9 mouse cellular contexts compared by ENCODE assay signal in genomic region chrX:48532175-48532574, GRCm38 (mm10). TPM values are rescaled to one million over a fixed set of nuclear protein-coding genes. Genes with fewer than 3 reads are reported as not detected.
A peak's percentile ranks its signal among the peaks of the same experiment; 100 is the strongest.
DNase-seq lines count a peak whose midpoint lies in the region; ATAC-seq and TF ChIP-seq lines count a peak whose summit lies in the region.
"Had no signal": no experiment of that assay in that cellular context is flagged by ENCODE, and none has a peak within 500 bp of the region (broad histone marks: within the 10 kb centered on the region; RNA-seq: fewer than 3 reads in every experiment).

No protein-coding gene starts in this region.

- H3K9me3 ChIP-seq in embryonic facial prominence, embryonic 10.5 days = no peaks in the 10 kb centered on the region
- H3K9me3 ChIP-seq in liver, postnatal 0 days (ENCODE audit: low read length) = no peaks in the 10 kb centered on the region
- H3K9me3 ChIP-seq: limb, embryonic 12.5 days had no signal

- DNase-seq in adrenal gland, postnatal 14 days = peak; percentile 85
- peak; percentile 73 for DNase-seq in embryonic facial prominence, embryonic 10.5 days (ENCODE audit: low spot score)
- peak; percentile 52 to 75 for DNase-seq in heart, adult 2 months
- peak; percentile 69 for DNase-seq in kidney, postnatal 14 days
- peak; percentile 75 for DNase-seq in liver, postnatal 0 days
- DNase-seq in retina, adult 2 months (ENCODE audit: low read depth, low spot score) = peak; percentile 40
- DNase-seq in thymus, postnatal 36 days = peak; percentile 52 to 58

- H3K9ac ChIP-seq in heart, adult 2 months (ENCODE audit: low read depth, low read length) = no peak overlapping the region
- H3K9ac ChIP-seq in liver, postnatal 0 days (replicated peaks) = no peak overlapping the region
- H3K9ac ChIP-seq: limb, embryonic 12.5 days had no signal

- H3K4me3 ChIP-seq in embryonic facial prominence, embryonic 10.5 days = no peak overlapping the region
- no peak overlapping the region for H3K4me3 ChIP-seq in heart, adult 2 months
- no peak overlapping the region for H3K4me3 ChIP-seq in liver, postnatal 0 days (ENCODE audit: low read depth, low read length)
- H3K4me3 ChIP-seq: limb, embryonic 12.5 days had no signal

- intact Hi-C loops in heart, adult 2 months (cut with DNase I) = loop anchor here (1.0 to 10.0 kb wide), 4 partner anchors 35 to 540 kb away; no protein-coding TSS in a partner anchor

- no peaks in the 10 kb centered on the region for H3K4me1 ChIP-seq in embryonic facial prominence, embryonic 10.5 days
- no peaks in the 10 kb centered on the region for H3K4me1 ChIP-seq in heart, adult 2 months (ENCODE audit: control insufficient read depth, insufficient read depth, low read length)
- no peaks in the 10 kb centered on the region for H3K4me1 ChIP-seq in liver, postnatal 0 days (ENCODE audit: insufficient read depth)
- H3K4me1 ChIP-seq: limb, embryonic 12.5 days had no signal

- no peak overlapping the region for H3K27ac ChIP-seq in embryonic facial prominence, embryonic 10.5 days (replicated peaks)
- H3K27ac ChIP-seq in heart, adult 2 months = no peak overlapping the region
- no peak overlapping the region for H3K27ac ChIP-seq in liver, postnatal 0 days (ENCODE audit: low read depth)
- H3K27ac ChIP-seq: limb, embryonic 12.5 days had no signal

- no peaks in the 10 kb centered on the region for H3K27me3 ChIP-seq in embryonic facial prominence, embryonic 10.5 days (replicated peaks; ENCODE audit: low read depth, poor library complexity, severe bottlenecking)
- H3K27me3 ChIP-seq in heart, adult 2 months (ENCODE audit: control insufficient read depth, insufficient read depth, low read length) = no peaks in the 10 kb centered on the region
- no peaks in the 10 kb centered on the region for H3K27me3 ChIP-seq in liver, postnatal 0 days (ENCODE audit: insufficient read depth, low read length)
- H3K27me3 ChIP-seq: limb, embryonic 12.5 days had no signal

- H3K4me2 ChIP-seq in liver, postnatal 0 days (ENCODE audit: low read depth, low read length) = no peak overlapping the region
- H3K4me2 ChIP-seq: limb, embryonic 12.5 days had no signal

- no peaks in the 10 kb centered on the region for H3K36me3 ChIP-seq in embryonic facial prominence, embryonic 10.5 days (replicated peaks)
- H3K36me3 ChIP-seq in heart, adult 2 months (ENCODE audit: control insufficient read depth, insufficient read depth, low read length) = no peaks in the 10 kb centered on the region
- no peaks in the 10 kb centered on the region for H3K36me3 ChIP-seq in liver, postnatal 0 days (replicated peaks; ENCODE audit: insufficient read depth, low read length)
- H3K36me3 ChIP-seq: limb, embryonic 12.5 days had no signal

- no peaks in the 10 kb centered on the region for H3K79me2 ChIP-seq in heart, adult 2 months (replicated peaks; ENCODE audit: control insufficient read depth, insufficient read depth, low read length)

- ATAC-seq in CD4-positive, CD25-positive, alpha-beta regulatory T cell, adult 4 months = peak; percentile 54
- ATAC-seq in liver, postnatal 0 days = no peak

- no peak for TF ChIP-seq POLR2A in heart, adult 2 months (IDR thresholded peaks at IDR 0.05; ENCODE audit: insufficient read depth, low read depth, low read length)

- no peak for TF ChIP-seq EP300 in heart, adult 2 months (IDR thresholded peaks at IDR 0.05; ENCODE audit: insufficient read depth, low read depth, low read length)
- no peak for TF ChIP-seq EP300 in liver, postnatal 0 days (IDR thresholded peaks at IDR 0.05; ENCODE audit: low read depth)

- TF ChIP-seq CTCF in heart, adult 2 months (IDR thresholded peaks at IDR 0.05) = peak; percentile 89
- TF ChIP-seq CTCF in liver, postnatal 0 days (IDR thresholded peaks at IDR 0.05; ENCODE audit: low read depth) = peak; percentile 88

- 41% methylated on average over 3 of the region's 3 CpGs for WGBS in embryonic facial prominence, embryonic 10.5 days
- WGBS in heart, adult 2 months = 35% methylated on average over 3 of the region's 3 CpGs
- WGBS in liver, postnatal 0 days (ENCODE audit: insufficient replicate concordance) = 39% methylated on average over 3 of the region's 3 CpGs

RNA-seq across cellular contexts. Expression of gene Rab33a, which starts 13.1 kb away (rescaled TPM):
- polyA plus RNA-seq in CD4-positive, CD25-positive, alpha-beta regulatory T cell, adult 4 months (2017; shearing (Covaris generic)) = 1 to 10 TPM in 1 of 2 experiments, under 1 TPM in 1; 0.28 to 1.5 TPM
- 17.4 and 26.3 TPM in 2 replicates for total RNA-seq in adrenal gland, postnatal 14 days (2021)
- polyA plus RNA-seq in embryonic facial prominence, embryonic 10.5 days (2016; fragmentation: Nextera tagmentation; extraction: Ambion mirVana) = 6.4 and 7.1 TPM in 2 replicates
- under 1 TPM in 1 of 2 experiments, not detected in 1; 0.29 TPM for total RNA-seq in heart, adult 2 months (2021)
- 1.2 and 1.7 TPM in 2 replicates for polyA plus RNA-seq in heart, adult 2 months (2012; rRNA removed)
- polyA plus RNA-seq in liver, postnatal 0 days (2015; fragmentation: Nextera tagmentation; extraction: Ambion mirVana) = 0.18 and 0.21 TPM in 2 replicates

RNA-seq across cellular contexts. Expression of gene Aifm1, which starts 18.8 kb away (rescaled TPM):
- polyA plus RNA-seq in CD4-positive, CD25-positive, alpha-beta regulatory T cell, adult 4 months (2017; shearing (Covaris generic)) = 10 to 100 TPM; 26.6 to 46.0 TPM
- total RNA-seq in adrenal gland, postnatal 14 days (2021) = 192 and 208 TPM in 2 replicates
- 82.9 and 84.3 TPM in 2 replicates for polyA plus RNA-seq in embryonic facial prominence, embryonic 10.5 days (2016; fragmentation: Nextera tagmentation; extraction: Ambion mirVana)
- total RNA-seq in heart, adult 2 months (2021) = 100 to 1,000 TPM in 1 of 2 experiments, 10 to 100 TPM in 1; 92.8 to 108 TPM
- 33.2 and 76.9 TPM in 2 replicates for polyA plus RNA-seq in heart, adult 2 months (2012; rRNA removed)
- 64.0 and 67.7 TPM in 2 replicates for polyA plus RNA-seq in liver, postnatal 0 days (2015; fragmentation: Nextera tagmentation; extraction: Ambion mirVana)
